Mouse (Mus musculus): Measurements from ENCODE around the gene Asphd1. TPM values are rescaled to one million over a fixed set of nuclear protein-coding genes. Genes with fewer than 3 reads are reported as not detected.

The Asphd1 gene
- polyA plus RNA-seq, 1 experiment from 2014 or later = 6.1 TPM

DNA sequence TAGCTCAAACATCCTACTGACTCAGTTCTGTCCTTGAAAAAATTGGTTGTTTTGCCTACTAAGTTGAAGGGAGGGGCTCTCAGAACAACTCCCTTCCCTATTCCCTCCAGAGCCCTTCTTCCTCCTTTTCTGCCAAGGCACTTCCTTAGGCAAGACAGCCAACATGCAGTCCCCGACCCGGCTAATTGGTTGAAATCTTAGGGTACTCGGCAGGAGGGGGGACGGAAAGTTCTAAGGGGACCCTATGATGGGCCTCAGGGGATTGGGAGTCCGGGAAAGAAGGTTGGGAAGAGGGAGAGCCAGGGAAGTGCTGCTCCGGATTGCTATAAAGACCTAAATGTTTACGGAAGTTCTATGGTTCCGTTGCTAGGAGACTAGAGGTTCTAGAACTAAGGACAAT lies 26.1 kb upstream of the Asphd1 start:
- H3K4me2 ChIP-seq = peak overlapping the region; percentile 93
- H3K9ac ChIP-seq = peak overlapping the region; percentile 39; the same call in 1 of the 2 replicates
- WGBS = 14% methylated on average over 8 of the region's 8 CpGs
- H3K36me3 ChIP-seq = peaks cover 51% of the 10 kb centered on the region
- H3K4me3 ChIP-seq = peak overlapping the region; percentile 98
- no peaks in the 10 kb centered on the region for H3K27me3 ChIP-seq
- ATAC-seq (ENCODE audit: low FRiP score) = no peak; the same call in 1 of the 2 replicates
- peaks cover 23% of the 10 kb centered on the region for H3K4me1 ChIP-seq (replicated peaks)
- H3K27ac ChIP-seq = peak overlapping the region; percentile 93; the same call in 1 of the 2 replicates
- H3K9me3 ChIP-seq = no peaks in the 10 kb centered on the region

- no peak for ATAC-seq (ENCODE audit: low FRiP score)
- no peak overlapping the region for H3K4me2 ChIP-seq
- no peak overlapping the region for H3K4me3 ChIP-seq
- no peak overlapping the region for H3K27ac ChIP-seq
- no peaks in the 10 kb centered on the region for H3K9me3 ChIP-seq
- H3K9ac ChIP-seq = no peak overlapping the region
- peaks cover 13% of the 10 kb centered on the region for H3K27me3 ChIP-seq
- H3K4me1 ChIP-seq (replicated peaks) = no peaks in the 10 kb centered on the region
- peaks cover 90% of the 10 kb centered on the region for H3K36me3 ChIP-seq
- WGBS = 57% methylated on average over 6 of the region's 6 CpGs
Observed at GRCm38 (mm10) chr7:126967361-126967760, 18.0 kb upstream of the Asphd1 start.

GRCm38 (mm10) chr7:126965568-126965967 lies 16.2 kb upstream of the Asphd1 start:
- Histone ChIP-seq H3K27me3 (peaks cover 31% of the 10 kb centered on the region), H3K36me3 (peaks cover 90% of the 10 kb centered on the region)
- ATAC-seq (ENCODE audit: low FRiP score) = no peak

GRCm38 (mm10) chr7:126963548-126964286 lies 14.3 kb upstream of the Asphd1 start:
- 28% methylated on average over 19 of the region's 19 CpGs for WGBS
- no peak overlapping the region for H3K4me2 ChIP-seq
- H3K27ac ChIP-seq = no peak overlapping the region
- H3K4me1 ChIP-seq (replicated peaks) = no peaks in the 10 kb centered on the region
- H3K27me3 ChIP-seq = peaks cover 35% of the 10 kb centered on the region
- H3K36me3 ChIP-seq = peaks cover 90% of the 10 kb centered on the region
- ATAC-seq (ENCODE audit: low FRiP score) = no peak
- H3K4me3 ChIP-seq = no peak overlapping the region
- H3K9me3 ChIP-seq = no peaks in the 10 kb centered on the region
- 0 out of 2 replicates have a peak overlapping the region, but pooled peaks have one; percentile 43 for H3K9ac ChIP-seq

More at GRCm38 (mm10) chr7:126965568-126965967, 16.2 kb upstream of the Asphd1 start:
- Histone ChIP-seq H3K4me3 (no peak overlapping the region), H3K4me1 (replicated peaks) (no peaks in the 10 kb centered on the region), H3K9me3 (no peaks in the 10 kb centered on the region), H3K9ac (no peak overlapping the region), H3K27ac (no peak overlapping the region), H3K4me2 (no peak overlapping the region)
- 62% methylated on average over 3 of the region's 3 CpGs for WGBS

DNA sequence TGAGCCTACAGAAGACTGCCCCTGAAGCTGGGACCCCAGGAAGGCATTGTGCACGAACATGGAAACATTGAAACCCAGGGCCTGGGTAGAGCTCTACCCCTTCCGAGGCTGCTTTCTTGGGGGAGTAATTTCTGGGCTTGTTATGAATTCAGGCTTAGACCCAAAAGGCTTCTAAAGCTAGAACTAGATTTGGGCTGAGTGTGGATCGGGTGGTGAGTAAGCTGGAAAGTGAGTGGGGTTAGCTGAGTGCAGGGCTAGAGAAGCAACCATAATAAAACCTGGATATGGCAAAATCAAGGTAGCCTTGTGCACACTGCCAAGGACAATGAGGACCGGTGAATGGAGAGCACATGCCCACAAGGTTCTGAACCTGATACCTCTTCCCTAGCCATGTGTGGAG lies 12.6 kb upstream of the Asphd1 start:
- H3K4me3 ChIP-seq = no peak overlapping the region
- H3K9me3 ChIP-seq = no peaks in the 10 kb centered on the region
- no peak overlapping the region for H3K4me2 ChIP-seq
- peaks cover 90% of the 10 kb centered on the region for H3K36me3 ChIP-seq
- 89% methylated on average over 4 of the region's 4 CpGs for WGBS
- peaks cover 35% of the 10 kb centered on the region for H3K27me3 ChIP-seq
- H3K4me1 ChIP-seq (replicated peaks) = no peaks in the 10 kb centered on the region
- no peak overlapping the region for H3K27ac ChIP-seq
- H3K9ac ChIP-seq = no peak overlapping the region
- no peak for ATAC-seq (ENCODE audit: low FRiP score)

DNA sequence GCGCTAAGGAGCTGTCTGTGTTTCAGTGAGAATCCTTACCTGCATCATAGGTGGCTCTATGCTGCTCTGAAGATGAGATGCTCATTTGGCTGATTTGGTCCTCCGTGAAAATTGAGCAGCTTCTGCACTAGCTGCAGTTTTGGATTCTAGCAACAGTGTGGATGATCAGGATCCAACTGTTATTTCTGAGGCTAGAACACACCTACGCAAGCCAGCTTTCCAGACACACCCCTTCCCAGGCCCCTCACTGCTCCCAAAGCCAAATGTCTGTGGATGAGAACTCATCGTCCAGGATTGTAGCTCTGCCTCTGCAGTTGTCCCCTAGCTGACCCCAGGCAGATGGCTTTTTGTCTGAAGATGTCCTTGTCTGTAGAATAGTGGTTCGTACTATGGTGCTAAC lies 11.7 kb upstream of the Asphd1 start:
- H3K27ac ChIP-seq = no peak overlapping the region

DNA sequence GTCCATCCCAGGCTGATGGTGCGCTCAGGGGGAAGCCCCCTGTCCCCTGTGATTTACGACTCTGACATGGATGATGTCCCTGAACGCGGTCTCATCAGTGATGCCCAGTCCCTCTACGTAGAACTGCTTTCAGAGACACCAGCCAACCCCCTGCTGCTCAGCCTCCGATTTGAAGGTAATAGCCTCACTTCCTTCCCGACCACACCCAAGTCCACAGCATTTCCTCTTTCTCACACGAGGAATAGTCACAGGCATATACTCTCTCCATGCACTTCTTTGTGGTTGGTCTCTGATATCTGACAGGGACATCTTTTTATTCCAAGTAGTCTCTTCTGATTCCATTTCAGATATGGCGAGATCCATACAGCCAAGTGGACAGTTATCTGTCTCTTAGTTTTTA lies 10.4 kb upstream of the Asphd1 start:
- Histone ChIP-seq H3K9ac (no peak overlapping the region), H3K4me2 (no peak overlapping the region), H3K27ac (no peak overlapping the region), H3K36me3 (peaks cover 93% of the 10 kb centered on the region), H3K9me3 (no peaks in the 10 kb centered on the region), H3K27me3 (peaks cover 35% of the 10 kb centered on the region), H3K4me3 (no peak overlapping the region), H3K4me1 (replicated peaks) (no peaks in the 10 kb centered on the region)
- ATAC-seq (ENCODE audit: low FRiP score) = no peak
- WGBS = 75% methylated on average over 9 of the region's 9 CpGs

More for the DNA sequence above, 11.7 kb upstream of the Asphd1 start:
- 88% methylated on average over 5 of the region's 5 CpGs for WGBS
- Histone ChIP-seq H3K9ac (no peak overlapping the region), H3K27me3 (peaks cover 35% of the 10 kb centered on the region), H3K4me1 (replicated peaks) (no peaks in the 10 kb centered on the region), H3K4me2 (no peak overlapping the region), H3K36me3 (peaks cover 91% of the 10 kb centered on the region), H3K9me3 (no peaks in the 10 kb centered on the region), H3K4me3 (no peak overlapping the region)
- ATAC-seq (ENCODE audit: low FRiP score) = no peak

- ATAC-seq (ENCODE audit: low FRiP score) = no peak
- peaks cover 14% of the 10 kb centered on the region; the same call in 1 of the 2 replicates for H3K27me3 ChIP-seq
- no peak overlapping the region for H3K4me2 ChIP-seq
- no peak overlapping the region for H3K9ac ChIP-seq
- H3K36me3 ChIP-seq = peaks cover 56% of the 10 kb centered on the region
- H3K4me3 ChIP-seq = no peak overlapping the region
- WGBS = 69% methylated on average over 3 of the region's 3 CpGs
- H3K9me3 ChIP-seq = no peaks in the 10 kb centered on the region
- H3K27ac ChIP-seq = no peak overlapping the region
- peaks cover 37% of the 10 kb centered on the region for H3K4me1 ChIP-seq (replicated peaks)
Observed at GRCm38 (mm10) chr7:126955125-126955524, 5.7 kb upstream of the Asphd1 start.

DNA sequence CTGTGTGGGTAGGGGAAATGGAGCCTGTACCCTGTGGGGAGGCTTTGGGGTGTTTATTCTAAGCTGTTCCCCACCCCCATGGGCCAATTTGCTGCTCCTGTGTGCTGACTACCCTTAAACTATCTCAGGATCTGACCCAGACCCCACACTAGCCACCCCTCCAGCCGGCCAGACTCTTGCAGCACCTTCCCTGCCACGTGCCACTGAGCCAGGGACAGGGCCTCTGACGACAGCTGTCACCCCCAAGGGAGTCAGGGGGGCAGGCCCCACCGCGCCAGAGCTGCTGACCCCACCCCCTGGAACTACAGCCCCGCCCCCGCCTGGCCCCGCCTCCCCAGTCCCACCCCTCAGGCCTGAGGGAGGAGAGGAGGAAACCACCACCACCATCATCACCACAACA lies 3.3 kb upstream of the Asphd1 start:
- Histone ChIP-seq H3K9ac (peak overlapping the region; percentile 75), H3K4me1 (replicated peaks) (peaks cover 58% of the 10 kb centered on the region), H3K27me3 (peaks cover 14% of the 10 kb centered on the region; the same call in 1 of the 2 replicates), H3K36me3 (peaks cover 31% of the 10 kb centered on the region), H3K4me3 (peak overlapping the region; percentile 47), H3K27ac (no peak overlapping the region), H3K4me2 (peak overlapping the region; percentile 95), H3K9me3 (no peaks in the 10 kb centered on the region)
- no peak for ATAC-seq (ENCODE audit: low FRiP score)
- 8% methylated on average over 8 of the region's 8 CpGs for WGBS

DNA sequence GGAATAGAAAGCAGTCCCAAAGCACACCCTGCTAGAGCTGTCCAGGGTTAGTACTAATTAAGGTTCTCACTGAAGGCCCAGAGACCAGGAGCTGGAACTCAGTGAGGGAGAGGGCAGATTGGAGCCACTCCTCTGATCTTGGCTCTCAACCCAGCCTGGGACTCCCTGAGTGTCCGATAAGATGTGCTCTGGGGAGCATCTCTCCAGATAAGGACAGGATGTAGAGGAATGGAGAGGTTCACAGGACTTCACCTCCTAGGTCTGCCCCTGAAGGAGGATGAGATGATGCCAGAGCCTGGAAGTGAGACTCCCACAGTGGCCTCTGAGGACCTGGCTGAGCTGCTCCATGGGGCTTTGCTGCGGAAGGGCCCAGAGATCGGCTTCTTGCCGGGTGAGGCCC lies 2.4 kb upstream of the Asphd1 start:
- H3K4me1 ChIP-seq (replicated peaks) = peaks cover 62% of the 10 kb centered on the region
- H3K4me2 ChIP-seq = peak overlapping the region; percentile 95
- no peak for ATAC-seq (ENCODE audit: low FRiP score)
- no peaks in the 10 kb centered on the region for H3K9me3 ChIP-seq
- H3K27ac ChIP-seq = peak overlapping the region; percentile 95
- 25% methylated on average over 4 of the region's 4 CpGs for WGBS
- H3K4me3 ChIP-seq = peak overlapping the region; percentile 47
- H3K9ac ChIP-seq = peak overlapping the region; percentile 75
- H3K36me3 ChIP-seq = peaks cover 25% of the 10 kb centered on the region
- H3K27me3 ChIP-seq = peaks cover 14% of the 10 kb centered on the region; the same call in 1 of the 2 replicates

DNA sequence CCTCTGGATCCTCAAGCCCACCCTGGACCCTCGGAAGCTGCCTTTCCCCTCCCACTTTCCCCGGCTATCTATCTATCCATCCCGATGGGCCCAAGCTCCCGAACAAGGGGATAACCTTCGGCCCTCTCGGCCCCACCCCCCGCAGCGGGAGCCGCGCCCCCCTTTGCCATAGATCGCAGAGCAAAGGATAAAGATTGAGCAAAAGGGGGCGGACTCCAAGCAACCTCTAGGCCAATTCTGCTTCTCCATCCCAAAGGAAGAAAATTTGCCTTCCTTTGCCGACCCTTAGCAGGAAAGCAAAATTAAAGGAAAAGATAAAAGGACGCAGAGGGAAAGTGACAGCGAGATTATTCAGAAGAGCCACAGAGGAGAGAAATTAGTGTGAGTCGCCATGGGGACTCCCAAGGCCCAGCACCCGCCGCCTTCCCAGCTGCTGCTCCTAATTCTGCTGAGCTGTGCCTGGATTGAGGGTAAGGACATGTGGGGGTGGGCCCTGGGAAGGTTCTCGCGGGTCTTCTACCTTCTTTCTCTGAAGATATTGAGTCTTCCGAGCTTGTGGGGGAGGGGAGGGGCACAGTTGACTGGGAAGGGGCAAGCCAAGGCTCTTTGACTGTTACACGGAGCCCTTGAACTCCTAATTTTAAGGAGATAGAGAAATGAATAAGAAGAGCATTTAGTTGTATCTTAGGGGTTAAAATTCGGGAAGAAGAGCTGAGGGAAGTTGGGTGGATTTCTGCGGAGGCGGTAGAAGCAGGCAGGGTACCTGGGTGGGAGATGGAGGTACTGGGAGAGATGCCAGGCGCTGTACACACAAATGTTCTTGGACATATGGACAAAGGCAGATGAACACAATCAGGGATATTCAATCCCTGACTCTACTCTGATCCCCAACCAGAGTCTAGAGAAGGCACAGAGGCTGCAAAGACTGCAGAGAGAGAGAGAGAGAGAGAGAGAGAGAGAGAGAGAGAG lies 1.5 kb upstream of the Asphd1 start:
- Histone ChIP-seq H3K4me3 (peak overlapping the region; percentile 47), H3K27ac (peak overlapping the region; percentile 95), H3K4me2 (peak overlapping the region; percentile 95), H3K9ac (peak overlapping the region; percentile 75), H3K4me1 (replicated peaks) (peaks cover 70% of the 10 kb centered on the region), H3K36me3 (peaks cover 22% of the 10 kb centered on the region), H3K9me3 (no peaks in the 10 kb centered on the region), H3K27me3 (peaks cover 14% of the 10 kb centered on the region; the same call in 1 of the 2 replicates)
- 6% methylated on average over 26 of the region's 26 CpGs for WGBS
- no peak for ATAC-seq (ENCODE audit: low FRiP score)

All from hindbrain, embryonic 13.5 days (tissue).